Comparison of ENCODE assay signal across 18 mouse cellular contexts in the genomic region with DNA sequence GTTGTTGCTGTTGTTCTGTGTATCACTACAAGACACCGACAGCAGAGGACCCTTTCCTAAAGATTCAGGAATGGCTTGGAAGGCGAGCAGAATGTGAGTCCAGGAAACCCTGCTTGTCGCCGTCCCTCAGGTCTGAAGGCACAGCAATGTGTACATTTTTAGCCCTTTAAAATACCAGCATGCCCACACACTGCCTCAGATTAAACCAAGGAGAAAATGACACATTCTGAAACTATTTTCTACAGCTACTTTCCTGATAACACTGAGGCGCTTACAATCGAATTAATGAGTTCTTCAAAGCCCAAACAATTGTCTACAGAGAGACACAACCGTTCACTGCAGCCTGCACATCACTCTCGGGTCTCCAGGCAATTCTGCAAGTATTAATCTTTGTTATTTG.
DNase-seq lines count a peak whose midpoint lies in the region; ATAC-seq and TF ChIP-seq lines count a peak whose summit lies in the region.
"Had no signal": no experiment of that assay in that cellular context is flagged by ENCODE, and none has a peak within 500 bp of the region (broad histone marks: within the 10 kb centered on the region; RNA-seq: fewer than 3 reads in every experiment).

No protein-coding gene starts in this region.

- H3K9me3 ChIP-seq in hindbrain, embryonic 14.5 days (ENCODE audit: control insufficient read depth, low read length) = no peaks in the 10 kb centered on the region
- H3K9me3 ChIP-seq in hindbrain, embryonic 12.5 days (replicated peaks) = no peaks in the 10 kb centered on the region
- H3K9me3 ChIP-seq in lung, postnatal 0 days (ENCODE audit: low read length) = no peaks in the 10 kb centered on the region
- H3K9me3 ChIP-seq: forebrain, embryonic 15.5 days; liver, embryonic 12.5 days; megakaryocyte, embryonic 14.5 days had no signal

- no peak for TF ChIP-seq POLR2A in bone marrow macrophage, adult 2 months (IDR thresholded peaks at IDR 0.05; ENCODE audit: borderline replicate concordance, low read depth, low read length)

- H3K9ac ChIP-seq in hindbrain, embryonic 14.5 days = no peak overlapping the region
- no peak overlapping the region for H3K9ac ChIP-seq in hindbrain, embryonic 12.5 days
- no peak overlapping the region for H3K9ac ChIP-seq in lung, postnatal 0 days (replicated peaks; ENCODE audit: low read depth)
- H3K9ac ChIP-seq: forebrain, embryonic 15.5 days; liver, embryonic 12.5 days; lung, embryonic 14.5 days had no signal

- DNase-seq in frontal cortex, postnatal 10 days (ENCODE audit: low spot score in 2 of 2) = no peak
- DNase-seq in hindbrain, embryonic 14.5 days (ENCODE audit: low spot score) = no peak
- peak; percentile 49 for DNase-seq in CD4-positive helper T cell, adult 2 months (ENCODE audit: low read depth, low spot score)
- no peak for DNase-seq in lung, postnatal 0 days (ENCODE audit: low spot score)
- DNase-seq in kidney, adult 8-10 months = no peak
- DNase-seq: cerebellum, adult 11 months; cerebellum, postnatal 14 days; heart, postnatal 4 days; kidney, adult 18-20 months; kidney, postnatal 14 days; lung, embryonic 14.5 days; right cerebral cortex, postnatal 25 days had no signal

- H3K36me3 ChIP-seq in hindbrain, embryonic 14.5 days (replicated peaks; ENCODE audit: control insufficient read depth, insufficient read depth) = no peaks in the 10 kb centered on the region
- H3K36me3 ChIP-seq in hindbrain, embryonic 12.5 days = no peaks in the 10 kb centered on the region
- H3K36me3 ChIP-seq in lung, postnatal 0 days (ENCODE audit: insufficient read depth, low read length) = no peaks in the 10 kb centered on the region
- H3K36me3 ChIP-seq: forebrain, embryonic 15.5 days; liver, embryonic 12.5 days had no signal

- no peak for TF ChIP-seq EP300 in lung, postnatal 0 days (IDR thresholded peaks at IDR 0.05)

- peak; percentile 59 for ATAC-seq in frontal cortex, adult (ENCODE audit: low TSS enrichment)
- ATAC-seq in hindbrain, embryonic 14.5 days (ENCODE audit: low FRiP score) = no peak
- ATAC-seq in hindbrain, embryonic 12.5 days (ENCODE audit: low FRiP score) = no peak
- ATAC-seq in lung, postnatal 0 days = no peak
- ATAC-seq: forebrain, embryonic 15.5 days; liver, embryonic 12.5 days had no signal

- peaks cover 10% of the 10 kb centered on the region for H3K4me1 ChIP-seq in hindbrain, embryonic 14.5 days (replicated peaks; ENCODE audit: control insufficient read depth, insufficient read depth, low read length)
- H3K4me1 ChIP-seq in hindbrain, embryonic 12.5 days = peaks cover 10% of the 10 kb centered on the region
- H3K4me1 ChIP-seq in bone marrow macrophage, adult 2 months (ENCODE audit: control insufficient read depth, insufficient read depth, low read length) = peaks cover 44% of the 10 kb centered on the region
- H3K4me1 ChIP-seq in lung, postnatal 0 days (ENCODE audit: insufficient read depth, low read depth, low read length) = no peaks in the 10 kb centered on the region; the same call in 1 of the 2 replicates
- H3K4me1 ChIP-seq: liver, embryonic 12.5 days had no signal

- no peak overlapping the region for H3K4me3 ChIP-seq in hindbrain, embryonic 14.5 days (replicated peaks; ENCODE audit: low read length)
- no peak overlapping the region for H3K4me3 ChIP-seq in hindbrain, embryonic 12.5 days
- no peak overlapping the region for H3K4me3 ChIP-seq in bone marrow macrophage, adult 2 months (ENCODE audit: insufficient read depth, low read length)
- no peak overlapping the region for H3K4me3 ChIP-seq in lung, postnatal 0 days (ENCODE audit: low read depth, low read length)
- H3K4me3 ChIP-seq: forebrain, embryonic 15.5 days; liver, embryonic 12.5 days; megakaryocyte, embryonic 14.5 days had no signal

- no peak for TF ChIP-seq CTCF in bone marrow macrophage, adult 2 months (IDR thresholded peaks at IDR 0.05; ENCODE audit: low read depth, low read length)
- no peak for TF ChIP-seq CTCF in lung, postnatal 0 days (IDR thresholded peaks at IDR 0.05)

- WGBS in hindbrain, embryonic 14.5 days = 40% methylated on average over 8 of the region's 8 CpGs
- 53% methylated on average over 8 of the region's 8 CpGs for WGBS in hindbrain, embryonic 12.5 days
- 34% methylated on average over 8 of the region's 8 CpGs for WGBS in lung, postnatal 0 days

- H3K27ac ChIP-seq in hindbrain, embryonic 14.5 days = peak overlapping the region; percentile 55; the same call in 1 of the 2 replicates
- H3K27ac ChIP-seq in hindbrain, embryonic 12.5 days = no peak overlapping the region
- H3K27ac ChIP-seq in bone marrow macrophage, adult 2 months (ENCODE audit: insufficient read depth, low read depth, low read length) = peak overlapping the region; percentile 21; the same call in 1 of the 2 replicates
- no peak overlapping the region for H3K27ac ChIP-seq in lung, postnatal 0 days (ENCODE audit: low read length)
- H3K27ac ChIP-seq: forebrain, embryonic 15.5 days; liver, embryonic 12.5 days had no signal

- H3K27me3 ChIP-seq in hindbrain, embryonic 14.5 days (ENCODE audit: control insufficient read depth, insufficient read depth, low read length) = no peaks in the 10 kb centered on the region
- H3K27me3 ChIP-seq in hindbrain, embryonic 12.5 days = no peaks in the 10 kb centered on the region
- no peaks in the 10 kb centered on the region for H3K27me3 ChIP-seq in lung, postnatal 0 days (replicated peaks; ENCODE audit: insufficient read depth, low read length)
- H3K27me3 ChIP-seq: forebrain, embryonic 15.5 days; liver, embryonic 12.5 days; megakaryocyte, embryonic 14.5 days had no signal

- no peak overlapping the region for H3K4me2 ChIP-seq in hindbrain, embryonic 14.5 days (replicated peaks)
- no peak overlapping the region for H3K4me2 ChIP-seq in hindbrain, embryonic 12.5 days (replicated peaks)
- H3K4me2 ChIP-seq in lung, postnatal 0 days (replicated peaks; ENCODE audit: low read depth, low read length) = no peak overlapping the region
- H3K4me2 ChIP-seq: forebrain, embryonic 15.5 days; liver, embryonic 12.5 days; lung, embryonic 14.5 days had no signal

Comparison
In these comparisons a context has a peak if more than half of its experiments do, and no peak if none do; other contexts are left out.
1. H3K27ac ChIP-seq: peak in hindbrain, embryonic 14.5 days (single experiment) and bone marrow macrophage, adult 2 months (single experiment); none in hindbrain, embryonic 12.5 days (single experiment) and lung, postnatal 0 days (single experiment).